Mouse (Mus musculus) MN1 (cell line): ENCODE measurements around the gene Copg2.

Experiments used
- DNase-seq: peaks from one replicate; pipeline ENCODE4 v3.0.0-alpha.2; 2016; ENCODE audit warnings: low spot score

The Copg2 gene

GRCm38 (mm10) chr6:30896195-30896985 lies at the start of gene Copg2:
Gene Copg2, minus strand, starts transcription at chr6:30896794.
- DNase-seq: peak; percentile 96

DNA sequence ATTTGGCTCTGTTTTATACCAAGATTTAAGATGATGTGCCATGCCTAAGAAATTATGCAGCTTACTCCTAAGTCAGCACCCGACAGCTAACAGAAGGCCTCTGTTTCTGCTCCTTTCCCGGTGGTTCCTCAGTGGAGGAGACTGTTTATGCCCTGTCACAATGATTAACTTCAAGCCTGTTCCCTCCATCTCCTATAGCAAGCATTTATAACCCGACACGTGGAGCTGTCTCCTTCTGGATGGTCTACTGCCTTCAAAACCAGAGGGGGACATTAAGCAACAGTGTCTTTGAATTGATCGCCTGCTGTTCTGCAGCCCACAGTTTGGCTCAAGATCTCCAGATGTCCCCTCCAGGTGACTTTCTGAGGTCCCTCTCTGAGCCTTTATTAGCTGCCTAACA lies 42.7 kb upstream of the Copg2 start:
- no peak for DNase-seq

DNA sequence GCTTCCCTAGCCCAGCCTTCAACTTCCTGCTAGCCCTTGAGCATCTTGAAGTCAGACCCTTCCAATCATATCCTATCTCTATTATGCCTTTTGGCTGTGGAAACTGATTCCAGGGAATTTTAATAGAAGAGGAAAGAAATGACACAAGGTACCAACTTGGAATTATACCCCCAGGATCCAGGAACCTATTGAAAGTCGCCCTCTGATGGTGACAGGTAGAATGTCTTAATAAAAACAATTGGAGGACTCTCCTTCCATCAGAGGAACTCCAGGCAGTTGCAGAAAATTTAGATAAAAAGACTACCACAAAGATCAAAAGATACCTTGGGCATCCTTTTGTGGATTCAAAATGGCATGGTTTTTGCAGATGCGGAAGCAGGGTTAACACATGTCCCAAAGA lies 26.2 kb upstream of the Copg2 start:
- peak; percentile 11 for DNase-seq

DNA sequence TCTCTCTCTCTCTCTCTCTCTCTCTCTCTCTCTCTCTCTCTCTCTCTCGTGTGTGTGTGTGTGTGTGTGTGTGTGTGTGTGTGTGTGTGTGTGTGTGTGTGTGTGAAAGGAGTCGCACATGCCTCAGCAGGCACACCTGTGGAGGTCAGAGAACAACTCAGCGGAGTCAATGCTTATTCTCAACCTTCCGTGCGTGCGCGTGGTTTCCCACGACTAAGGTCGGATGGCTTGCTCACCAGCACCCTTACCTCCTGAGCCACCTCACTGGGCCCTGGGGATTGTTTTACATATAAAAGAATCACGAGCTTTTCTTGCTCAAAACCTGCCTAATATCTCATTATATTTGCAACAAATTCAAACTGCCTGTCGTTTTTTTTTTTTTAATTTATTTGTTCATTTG lies 25.2 kb upstream of the Copg2 start:
- DNase-seq: no peak

DNA sequence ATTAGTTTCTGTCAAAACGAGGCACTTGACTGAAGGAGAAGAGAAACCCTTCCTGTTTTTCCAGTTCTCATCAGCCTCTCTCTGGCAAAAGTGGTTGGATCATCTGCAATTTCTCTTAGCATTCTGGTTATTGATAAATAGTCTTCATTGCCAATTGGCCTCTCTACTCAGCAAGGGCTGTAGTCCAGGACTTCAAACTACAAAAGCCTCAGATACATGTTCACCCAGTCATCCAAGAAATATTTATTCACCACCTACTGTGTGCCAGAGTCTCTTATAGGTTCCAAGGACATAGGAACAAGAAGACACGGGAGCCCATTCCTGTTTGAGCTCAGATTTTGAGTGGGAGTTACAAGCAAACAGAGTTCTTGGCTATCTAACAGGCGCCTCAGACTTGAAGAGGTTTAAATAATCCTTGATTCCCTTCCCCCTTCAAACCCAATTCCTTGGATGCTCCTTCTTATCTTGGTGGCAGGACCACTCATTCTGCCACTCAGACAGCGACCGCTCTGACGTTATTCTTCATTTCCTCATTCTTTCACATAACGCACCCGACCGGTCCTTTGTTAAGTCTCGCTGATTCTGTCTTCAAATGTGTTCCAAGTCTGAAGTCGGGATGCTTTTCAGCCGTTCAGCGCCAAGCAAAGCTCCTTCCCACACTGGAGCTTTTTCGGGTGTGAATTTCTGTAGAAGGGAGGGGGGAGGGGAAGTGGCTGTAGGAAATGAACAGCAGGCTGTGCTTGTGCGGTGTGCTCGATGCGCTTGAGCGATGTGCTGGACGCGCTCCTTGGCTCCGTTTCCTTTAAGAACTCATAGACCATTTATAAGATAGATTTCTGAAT lies 24.5 kb upstream of the Copg2 start:
- DNase-seq: no peak

- no peak for DNase-seq
Measured at GRCm38 (mm10) chr6:30915473-30915872, 18.9 kb upstream of the Copg2 start, which contains the start of gene Tsga13. Gene Tsga13, minus strand, starts transcription at chr6:30915573.

DNA sequence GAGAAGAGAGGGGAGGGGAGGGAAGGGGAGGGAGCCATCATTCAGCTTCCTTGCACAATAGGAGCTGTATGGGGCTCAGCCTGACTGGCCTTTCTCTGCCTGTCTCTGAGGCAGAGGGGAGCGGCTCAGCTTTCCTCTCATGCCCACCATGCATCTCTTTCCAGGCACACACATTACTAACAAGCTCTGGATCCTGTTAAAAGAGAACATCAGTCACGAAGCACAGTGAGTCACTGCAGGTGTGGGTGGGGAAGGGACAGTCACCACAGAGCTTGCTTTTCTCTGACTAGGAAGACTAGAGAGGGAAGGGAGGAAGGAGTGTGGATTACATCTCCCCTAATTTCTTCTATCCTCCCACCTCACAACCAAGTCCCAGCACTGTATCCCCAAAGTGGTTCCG lies 11.4 kb upstream of the Copg2 start:
- no peak for DNase-seq

- DNase-seq: no peak
Measured at GRCm38 (mm10) chr6:30904911-30905310, 8.3 kb upstream of the Copg2 start.

GRCm38 (mm10) chr6:30904033-30904432 lies 7.4 kb upstream of the Copg2 start:
- no peak for DNase-seq

DNA sequence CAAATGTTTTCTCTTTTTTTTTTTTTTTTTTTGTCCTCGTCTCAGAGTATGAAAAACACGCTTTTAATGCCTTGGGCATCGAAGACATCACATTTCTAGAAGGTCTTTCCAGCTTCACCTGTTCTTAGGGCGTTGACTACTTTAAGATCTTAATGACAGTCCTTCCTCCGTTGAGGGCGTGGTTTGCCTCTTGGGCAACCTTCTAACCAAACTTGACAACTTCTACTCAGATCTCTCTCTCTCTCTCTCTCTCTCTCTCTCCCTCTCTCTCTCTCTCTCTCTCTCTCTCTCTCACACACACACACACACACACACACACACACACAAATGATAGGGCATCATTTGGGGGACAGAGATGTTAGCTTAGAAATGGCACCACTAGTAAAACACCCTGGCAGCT lies 926 bp upstream of the Copg2 start:
- DNase-seq: no peak

DNA sequence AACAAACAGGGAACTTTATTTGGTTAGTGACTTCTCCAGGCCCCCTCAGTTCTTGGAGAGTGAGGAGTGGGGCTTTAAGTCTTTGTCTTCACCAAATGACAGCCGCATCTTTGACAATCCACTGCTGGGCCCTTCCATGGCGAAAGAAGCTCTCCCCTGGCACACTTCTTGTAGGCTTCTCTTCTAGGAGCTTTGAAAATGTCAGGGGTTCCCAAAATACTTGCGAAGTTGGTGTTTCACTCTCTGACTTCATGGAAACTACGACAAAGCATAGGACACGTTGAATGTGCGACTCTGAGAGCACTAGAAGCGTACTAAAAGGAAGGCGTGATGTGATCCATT lies 363 bp upstream of the Copg2 start:
- no peak for DNase-seq

- peak; percentile 46 for DNase-seq
Measured at GRCm38 (mm10) chr6:30895819-30896194, 787 bp downstream of the Copg2 start.

- no peak for DNase-seq
Measured at GRCm38 (mm10) chr6:30893081-30893480, 3.5 kb downstream of the Copg2 start.

DNA sequence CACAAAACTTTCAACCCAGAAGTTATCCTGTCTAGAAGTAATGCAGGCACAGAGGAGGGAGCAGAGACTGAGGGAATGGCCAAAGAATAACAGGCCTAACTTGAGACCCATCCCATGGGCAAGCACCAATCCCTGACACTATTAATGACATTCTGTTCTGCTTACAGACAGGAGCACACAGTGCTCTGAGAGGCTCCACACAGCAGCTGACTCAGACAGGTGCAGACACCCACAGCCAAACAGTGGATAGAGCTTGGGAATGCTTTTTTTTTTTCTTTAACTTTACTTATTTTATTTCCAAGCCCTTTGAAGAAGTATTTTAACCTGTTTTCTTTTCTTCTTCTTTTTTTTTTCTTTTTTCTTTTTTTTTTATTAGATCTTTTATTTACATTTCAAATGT lies 4.8 kb downstream of the Copg2 start:
- DNase-seq: no peak

GRCm38 (mm10) chr6:30884856-30885255 lies 11.7 kb downstream of the Copg2 start:
- DNase-seq: no peak

DNA sequence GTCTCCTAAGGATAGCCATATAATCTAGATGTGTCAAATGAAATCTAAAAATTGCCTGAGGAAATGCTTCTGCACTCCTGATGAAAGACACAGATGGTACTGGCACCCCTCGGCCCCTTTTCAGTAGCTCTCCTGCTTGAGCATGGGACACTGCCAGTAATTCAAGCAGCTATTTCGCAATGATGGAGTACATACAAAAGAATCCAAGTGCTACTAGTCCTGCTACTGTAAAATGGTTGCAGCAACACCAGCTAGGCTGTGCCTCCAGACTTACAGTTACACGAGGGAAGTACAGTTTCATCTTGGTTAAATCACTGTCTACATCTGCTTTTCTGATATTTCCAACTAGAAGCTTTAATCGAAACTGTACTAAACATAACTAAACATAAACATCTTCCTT lies 13.1 kb downstream of the Copg2 start:
- no peak for DNase-seq

- no peak for DNase-seq
Measured at GRCm38 (mm10) chr6:30876661-30877060, 19.9 kb downstream of the Copg2 start.

- no peak for DNase-seq
Measured at GRCm38 (mm10) chr6:30866501-30866900, 30.1 kb downstream of the Copg2 start.

GRCm38 (mm10) chr6:30865031-30865678 lies 31.4 kb downstream of the Copg2 start:
- no peak for DNase-seq

GRCm38 (mm10) chr6:30855956-30856355 lies 40.6 kb downstream of the Copg2 start:
- DNase-seq: no peak

GRCm38 (mm10) chr6:30855205-30855604 lies 41.4 kb downstream of the Copg2 start:
- no peak for DNase-seq

- peak; percentile 16 for DNase-seq
Measured at GRCm38 (mm10) chr6:30849818-30850217, 46.8 kb downstream of the Copg2 start.

- DNase-seq: no peak
Measured at GRCm38 (mm10) chr6:30832241-30832640, 64.4 kb downstream of the Copg2 start.
